Mouse (Mus musculus): ENCODE measurements around the gene Zfp606. TPM values are rescaled to one million over a fixed set of nuclear protein-coding genes. Genes with fewer than 3 reads are reported as not detected.

The Zfp606 gene
- polyA plus RNA-seq (2015; fragmentation: Nextera tagmentation; extraction: Ambion mirVana), result 8.1 and 8.3 TPM in 2 replicates

DNA sequence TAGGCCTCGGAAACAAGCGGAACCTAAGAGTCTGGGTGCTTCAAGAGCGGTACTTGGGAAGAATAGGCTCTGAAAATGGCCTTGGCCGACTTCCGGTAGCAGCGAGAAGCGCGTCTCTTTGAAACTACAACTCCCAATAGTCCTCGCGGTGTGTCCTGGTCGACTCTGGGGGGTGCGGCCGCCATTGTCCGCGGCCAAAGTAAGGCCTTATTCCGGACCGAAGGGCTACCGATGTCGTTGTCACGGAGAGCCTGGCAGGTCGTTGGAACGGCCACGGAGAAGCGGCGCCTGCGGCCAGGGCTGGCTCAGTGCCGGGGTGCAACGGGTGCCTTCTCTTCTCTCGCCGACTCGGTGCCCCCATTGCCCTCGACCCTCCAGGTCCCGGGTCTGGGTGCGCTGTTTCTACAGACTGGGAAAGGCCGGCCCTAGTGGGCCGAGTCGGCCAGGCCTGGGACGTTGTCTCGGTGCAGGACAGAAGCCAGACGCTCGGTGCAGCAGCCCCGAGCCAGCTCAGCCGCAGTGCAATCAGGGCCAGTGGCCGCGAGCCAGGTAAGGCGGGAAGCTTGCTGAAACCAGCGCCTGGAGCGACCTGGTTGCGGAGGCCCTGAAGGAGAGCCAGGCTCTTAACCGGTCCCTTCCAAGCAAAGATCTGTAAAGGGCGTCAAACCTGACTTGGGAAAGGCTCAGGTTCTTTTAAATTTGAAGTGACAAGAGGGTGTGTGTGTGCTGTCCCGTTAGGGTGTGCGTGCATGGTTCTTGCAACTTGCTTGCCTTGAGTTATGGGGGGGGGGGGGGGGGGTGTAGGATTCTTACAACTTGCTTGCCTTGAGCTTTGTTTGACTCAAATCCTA, at the start of gene Zfp606:
Gene Zfp606, plus strand, starts transcription at position 136 of the 851 bp plus-strand sequence.

DNA sequence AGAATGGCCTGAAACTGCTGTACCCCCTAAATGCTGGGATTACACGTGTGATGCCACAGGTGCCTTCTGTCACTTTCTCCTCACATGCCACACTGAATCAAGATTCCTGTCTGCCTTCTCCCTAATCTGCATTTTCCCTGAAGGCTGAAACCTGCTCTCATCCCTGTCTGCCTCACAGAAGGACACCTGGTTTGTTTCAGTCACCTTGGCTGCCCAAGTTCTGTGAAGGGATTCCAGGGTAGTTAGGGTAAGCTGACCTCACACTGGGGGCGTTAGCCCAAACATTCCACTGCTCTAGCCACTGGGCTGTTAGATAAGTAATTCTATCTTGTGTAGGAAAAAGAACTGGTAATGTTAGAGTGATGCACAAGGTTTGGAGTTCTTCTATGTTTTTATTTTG, 34.1 kb downstream of the Zfp606 start, which contains the start of gene 2900092C05Rik:
Gene 2900092C05Rik, plus strand, starts transcription at position 301 of the 400 bp plus-strand sequence.

Other genes starting within 250 kb of the Zfp606 start
- gene Vmn1r81, start 210.0 kb upstream of the Zfp606 start, polyA plus RNA-seq (2015; fragmentation: Nextera tagmentation; extraction: Ambion mirVana), result not detected in 2 replicates
- gene Vmn1r82, start 177.9 kb upstream of the Zfp606 start, polyA plus RNA-seq (2015; fragmentation: Nextera tagmentation; extraction: Ambion mirVana), result not detected in 2 replicates
- gene Vmn1r83, start 148.8 kb upstream of the Zfp606 start, polyA plus RNA-seq (2015; fragmentation: Nextera tagmentation; extraction: Ambion mirVana), result not detected in 2 replicates
- gene Vmn1r84, start 109.0 kb upstream of the Zfp606 start, polyA plus RNA-seq (2015; fragmentation: Nextera tagmentation; extraction: Ambion mirVana), result not detected in 2 replicates
- gene Zfp551, start 55.5 kb upstream of the Zfp606 start, polyA plus RNA-seq (2015; fragmentation: Nextera tagmentation; extraction: Ambion mirVana), result 1.7 and 1.8 TPM in 2 replicates
- gene 2900092C05Rik, start 34.2 kb downstream of the Zfp606 start, polyA plus RNA-seq (2015; fragmentation: Nextera tagmentation; extraction: Ambion mirVana), result not detected in 2 replicates
- not detected in 2 replicates for gene Vmn2r53, start 130.5 kb downstream of the Zfp606 start, polyA plus RNA-seq (2015; fragmentation: Nextera tagmentation; extraction: Ambion mirVana)
- not detected in 2 replicates for gene Vmn2r54, start 162.0 kb downstream of the Zfp606 start, polyA plus RNA-seq (2015; fragmentation: Nextera tagmentation; extraction: Ambion mirVana)
- gene Vmn2r55, start 206.7 kb downstream of the Zfp606 start, polyA plus RNA-seq (2015; fragmentation: Nextera tagmentation; extraction: Ambion mirVana), result not detected in 2 replicates

Data from skeletal muscle tissue, postnatal 0 days (tissue).